Mouse (Mus musculus): ENCODE measurements around the gene Ralgps1. TPM values are rescaled to one million over a fixed set of nuclear protein-coding genes. Genes with fewer than 3 reads are reported as not detected.

Gene Ralgps1
- polyA plus RNA-seq, 1 experiment from 2014 or later: 5.2 TPM

- peaks cover 7% of the 10 kb centered on the region; the same call in 1 of the 2 replicates for H3K4me1 ChIP-seq (replicated peaks; ENCODE audit: control insufficient read depth, insufficient read depth, low read length)
Measured at GRCm38 (mm10) chr2:33320568-33320967, 50.7 kb downstream of the Ralgps1 start.

DNA sequence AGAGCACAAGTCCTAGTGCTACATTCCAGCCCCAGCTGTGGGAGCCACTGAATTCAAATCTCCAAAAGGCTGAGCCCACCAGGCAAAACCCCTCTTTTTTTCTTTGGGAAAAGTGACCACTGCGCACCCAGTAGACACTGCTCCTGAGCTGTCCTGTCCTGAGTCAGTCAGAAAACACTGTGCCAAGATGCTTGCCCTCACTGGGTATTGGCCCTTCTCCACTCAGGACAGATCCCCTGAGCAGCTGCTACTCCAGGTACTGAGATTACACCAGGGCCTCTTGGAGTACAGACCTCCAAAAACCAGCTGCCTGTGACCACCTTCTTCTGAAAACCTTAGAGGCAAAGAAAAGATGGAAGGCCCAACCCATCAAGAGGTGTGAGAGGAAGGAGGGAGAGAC lies 51.4 kb downstream of the Ralgps1 start:
- Histone ChIP-seq H3K27me3 (ENCODE audit: control insufficient read depth, insufficient read depth, low read depth, low read length) (no peaks in the 10 kb centered on the region), H3K4me2 (ENCODE audit: low read depth, low read length) (no peak overlapping the region), H3K4me1 (replicated peaks; ENCODE audit: control insufficient read depth, insufficient read depth, low read length) (peaks cover 10% of the 10 kb centered on the region; the same call in 1 of the 2 replicates), H3K27ac (ENCODE audit: low read length) (no peak overlapping the region), H3K36me3 (ENCODE audit: control insufficient read depth, insufficient read depth, low read length) (no peaks in the 10 kb centered on the region), H3K4me3 (ENCODE audit: low read length) (no peak overlapping the region), H3K9ac (ENCODE audit: low read length) (no peak overlapping the region), H3K9me3 (ENCODE audit: control insufficient read depth, low read length) (no peaks in the 10 kb centered on the region)
- no peak for ATAC-seq (ENCODE audit: low read depth)
- WGBS: 89% methylated on average over 1 of the region's 1 CpGs

More at GRCm38 (mm10) chr2:33320568-33320967, 50.7 kb downstream of the Ralgps1 start:
- no peak overlapping the region for H3K27ac ChIP-seq (ENCODE audit: low read length)
- no peak for ATAC-seq (ENCODE audit: low read depth)
- H3K27me3 ChIP-seq (ENCODE audit: control insufficient read depth, insufficient read depth, low read depth, low read length): no peaks in the 10 kb centered on the region
- WGBS: 31% methylated on average over 3 of the region's 3 CpGs
- no peaks in the 10 kb centered on the region for H3K36me3 ChIP-seq (ENCODE audit: control insufficient read depth, insufficient read depth, low read length)
- H3K9ac ChIP-seq (ENCODE audit: low read length): no peak overlapping the region
- no peaks in the 10 kb centered on the region for H3K9me3 ChIP-seq (ENCODE audit: control insufficient read depth, low read length)
- H3K4me3 ChIP-seq (ENCODE audit: low read length): no peak overlapping the region
- no peak overlapping the region for H3K4me2 ChIP-seq (ENCODE audit: low read depth, low read length)

GRCm38 (mm10) chr2:33319455-33319854 lies 51.8 kb downstream of the Ralgps1 start:
- no peak for ATAC-seq (ENCODE audit: low read depth)
- no peak overlapping the region for H3K27ac ChIP-seq (ENCODE audit: low read length)
- no peaks in the 10 kb centered on the region for H3K27me3 ChIP-seq (ENCODE audit: control insufficient read depth, insufficient read depth, low read depth, low read length)
- WGBS: 73% methylated on average over 5 of the region's 5 CpGs
- no peak overlapping the region for H3K4me2 ChIP-seq (ENCODE audit: low read depth, low read length)
- no peak overlapping the region for H3K9ac ChIP-seq (ENCODE audit: low read length)
- no peaks in the 10 kb centered on the region for H3K36me3 ChIP-seq (ENCODE audit: control insufficient read depth, insufficient read depth, low read length)
- no peak overlapping the region for H3K4me3 ChIP-seq (ENCODE audit: low read length)
- H3K4me1 ChIP-seq (replicated peaks; ENCODE audit: control insufficient read depth, insufficient read depth, low read length): peaks cover 10% of the 10 kb centered on the region; the same call in 1 of the 2 replicates
- no peaks in the 10 kb centered on the region for H3K9me3 ChIP-seq (ENCODE audit: control insufficient read depth, low read length)

GRCm38 (mm10) chr2:33318491-33318964 lies 52.8 kb downstream of the Ralgps1 start:
- H3K4me2 ChIP-seq (ENCODE audit: low read depth, low read length): no peak overlapping the region
- H3K9ac ChIP-seq (ENCODE audit: low read length): no peak overlapping the region
- 45% methylated on average over 8 of the region's 8 CpGs for WGBS
- no peak for ATAC-seq (ENCODE audit: low read depth)
- no peaks in the 10 kb centered on the region for H3K9me3 ChIP-seq (ENCODE audit: control insufficient read depth, low read length)
- H3K4me1 ChIP-seq (replicated peaks; ENCODE audit: control insufficient read depth, insufficient read depth, low read length): peaks cover 8% of the 10 kb centered on the region; the same call in 1 of the 2 replicates
- no peak overlapping the region for H3K27ac ChIP-seq (ENCODE audit: low read length)
- H3K27me3 ChIP-seq (ENCODE audit: control insufficient read depth, insufficient read depth, low read depth, low read length): no peaks in the 10 kb centered on the region
- no peak overlapping the region for H3K4me3 ChIP-seq (ENCODE audit: low read length)
- H3K36me3 ChIP-seq (ENCODE audit: control insufficient read depth, insufficient read depth, low read length): no peaks in the 10 kb centered on the region

DNA sequence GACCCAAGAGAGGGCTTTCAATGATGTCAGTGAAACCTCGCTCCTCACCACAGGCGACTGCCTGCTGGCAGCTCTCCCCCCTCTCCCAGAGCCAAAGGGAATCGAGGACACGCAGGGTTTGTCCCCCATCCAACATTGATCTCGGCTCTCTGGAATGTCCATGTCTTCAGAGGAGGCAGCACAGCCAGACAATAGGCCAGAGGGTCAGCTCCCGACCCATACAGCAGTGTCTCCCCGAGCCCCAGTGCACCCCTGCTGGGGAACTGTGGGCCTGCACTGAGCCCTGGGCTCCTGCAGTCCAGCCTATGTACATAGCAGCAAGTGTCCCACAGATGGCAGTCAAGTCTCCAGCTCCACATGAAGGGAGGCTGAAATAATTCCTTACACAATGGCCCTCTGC lies 54.8 kb downstream of the Ralgps1 start:
- Histone ChIP-seq H3K36me3 (ENCODE audit: control insufficient read depth, insufficient read depth, low read length) (no peaks in the 10 kb centered on the region), H3K4me2 (ENCODE audit: low read depth, low read length) (no peak overlapping the region), H3K9me3 (ENCODE audit: control insufficient read depth, low read length) (no peaks in the 10 kb centered on the region), H3K27ac (ENCODE audit: low read length) (peak overlapping the region; percentile 32; the same call in 1 of the 2 replicates), H3K4me1 (replicated peaks; ENCODE audit: control insufficient read depth, insufficient read depth, low read length) (peaks cover 8% of the 10 kb centered on the region; the same call in 1 of the 2 replicates), H3K9ac (ENCODE audit: low read length) (no peak overlapping the region), H3K27me3 (ENCODE audit: control insufficient read depth, insufficient read depth, low read depth, low read length) (no peaks in the 10 kb centered on the region), H3K4me3 (ENCODE audit: low read length) (no peak overlapping the region)
- WGBS: 28% methylated on average over 7 of the region's 7 CpGs
- ATAC-seq (ENCODE audit: low read depth): peak; percentile 94

GRCm38 (mm10) chr2:33316063-33316405 lies 55.3 kb downstream of the Ralgps1 start:
- no peaks in the 10 kb centered on the region for H3K36me3 ChIP-seq (ENCODE audit: control insufficient read depth, insufficient read depth, low read length)
- H3K27ac ChIP-seq (ENCODE audit: low read length): no peak overlapping the region; the same call in 1 of the 2 replicates
- no peak overlapping the region for H3K4me3 ChIP-seq (ENCODE audit: low read length)
- no peaks in the 10 kb centered on the region for H3K9me3 ChIP-seq (ENCODE audit: control insufficient read depth, low read length)
- no peak overlapping the region for H3K9ac ChIP-seq (ENCODE audit: low read length)
- ATAC-seq (ENCODE audit: low read depth): no peak
- no peaks in the 10 kb centered on the region for H3K27me3 ChIP-seq (ENCODE audit: control insufficient read depth, insufficient read depth, low read depth, low read length)
- peaks cover 8% of the 10 kb centered on the region; the same call in 1 of the 2 replicates for H3K4me1 ChIP-seq (replicated peaks; ENCODE audit: control insufficient read depth, insufficient read depth, low read length)
- H3K4me2 ChIP-seq (ENCODE audit: low read depth, low read length): no peak overlapping the region
- WGBS: 89% methylated on average over 1 of the region's 1 CpGs

DNA sequence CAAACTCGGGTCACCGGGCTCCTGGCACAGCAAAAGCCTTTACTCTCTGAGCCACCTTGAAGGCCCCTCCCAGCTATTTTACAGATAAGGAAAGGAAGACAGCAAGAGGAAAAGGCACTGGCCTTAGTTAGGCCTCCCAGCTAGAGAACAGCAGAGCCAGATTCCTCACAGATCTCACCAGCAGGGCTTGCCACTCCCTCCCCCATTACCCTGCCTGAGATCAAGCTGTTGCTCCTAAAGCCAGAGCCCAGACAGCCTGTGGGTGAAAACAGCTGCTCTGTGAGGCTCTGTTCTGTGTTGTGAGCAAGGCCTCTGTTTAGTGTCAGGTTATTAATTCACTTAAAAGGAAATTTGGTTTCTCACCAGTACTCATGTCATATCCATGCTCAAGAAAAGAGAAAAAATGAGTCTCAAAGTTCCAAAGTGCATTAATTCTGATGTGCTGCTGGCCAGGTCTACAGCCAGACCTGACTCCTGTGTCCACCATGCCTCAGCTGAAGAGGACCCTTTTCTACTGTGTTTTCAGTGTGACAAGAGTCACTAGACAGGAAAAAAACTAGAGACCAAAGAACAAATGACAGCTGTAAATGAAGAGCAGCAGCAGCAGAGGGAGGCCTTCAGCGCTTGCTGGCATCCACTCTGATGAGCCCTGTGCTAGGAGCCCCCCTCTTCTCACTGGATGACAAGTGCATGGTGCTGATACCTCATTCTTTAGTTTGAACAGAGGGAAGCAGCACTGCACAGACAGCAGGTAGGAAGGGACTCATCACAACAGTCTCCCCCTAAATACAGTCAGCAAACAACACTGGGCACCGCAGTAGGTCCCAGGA lies 55.8 kb downstream of the Ralgps1 start:
- ATAC-seq (ENCODE audit: low read depth): peak; percentile 39
- no peaks in the 10 kb centered on the region for H3K36me3 ChIP-seq (ENCODE audit: control insufficient read depth, insufficient read depth, low read length)
- H3K4me3 ChIP-seq (ENCODE audit: low read length): no peak overlapping the region
- H3K27ac ChIP-seq (ENCODE audit: low read length): 0 out of 2 replicates have a peak overlapping the region, but pooled peaks have one; percentile 12
- H3K4me1 ChIP-seq (replicated peaks; ENCODE audit: control insufficient read depth, insufficient read depth, low read length): peaks cover 8% of the 10 kb centered on the region; the same call in 1 of the 2 replicates
- WGBS: 68% methylated on average over 4 of the region's 4 CpGs
- no peak overlapping the region for H3K9ac ChIP-seq (ENCODE audit: low read length)
- no peak overlapping the region for H3K4me2 ChIP-seq (ENCODE audit: low read depth, low read length)
- H3K9me3 ChIP-seq (ENCODE audit: control insufficient read depth, low read length): no peaks in the 10 kb centered on the region
- H3K27me3 ChIP-seq (ENCODE audit: control insufficient read depth, insufficient read depth, low read depth, low read length): no peaks in the 10 kb centered on the region

- no peaks in the 10 kb centered on the region for H3K4me1 ChIP-seq (replicated peaks; ENCODE audit: control insufficient read depth, insufficient read depth, low read length)
- no peak overlapping the region for H3K27ac ChIP-seq (ENCODE audit: low read length)
- no peaks in the 10 kb centered on the region for H3K36me3 ChIP-seq (ENCODE audit: control insufficient read depth, insufficient read depth, low read length)
- H3K9ac ChIP-seq (ENCODE audit: low read length): no peak overlapping the region
- 81% methylated on average over 9 of the region's 9 CpGs for WGBS
- ATAC-seq (ENCODE audit: low read depth): no peak
- H3K9me3 ChIP-seq (ENCODE audit: control insufficient read depth, low read length): no peaks in the 10 kb centered on the region
- no peaks in the 10 kb centered on the region for H3K27me3 ChIP-seq (ENCODE audit: control insufficient read depth, insufficient read depth, low read depth, low read length)
- no peak overlapping the region for H3K4me3 ChIP-seq (ENCODE audit: low read length)
- no peak overlapping the region for H3K4me2 ChIP-seq (ENCODE audit: low read depth, low read length)
Measured at GRCm38 (mm10) chr2:33309426-33309825, 61.9 kb downstream of the Ralgps1 start.

DNA sequence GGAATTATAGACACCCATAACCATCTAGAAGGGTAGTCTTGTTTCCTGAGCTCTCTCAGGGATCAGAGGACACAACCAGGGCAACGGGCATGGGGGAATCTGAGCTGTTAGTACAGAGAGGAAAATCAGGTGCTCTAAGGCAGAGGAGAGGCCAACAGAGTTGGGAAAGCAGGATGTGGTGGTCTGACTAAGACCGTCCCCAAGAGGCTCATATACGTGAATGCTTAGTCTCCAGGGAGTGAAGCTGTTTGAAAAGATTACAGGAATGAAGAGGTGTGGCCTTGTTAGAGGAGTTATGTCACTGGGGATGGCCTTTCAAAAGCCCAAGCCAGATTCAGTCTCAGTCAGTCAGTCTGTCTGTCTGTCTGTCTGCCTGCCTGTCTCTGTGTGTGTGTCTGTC lies 64.7 kb downstream of the Ralgps1 start:
- WGBS: 71% methylated on average over 3 of the region's 3 CpGs
- Histone ChIP-seq H3K36me3 (ENCODE audit: control insufficient read depth, insufficient read depth, low read length) (no peaks in the 10 kb centered on the region), H3K9ac (ENCODE audit: low read length) (no peak overlapping the region), H3K4me1 (replicated peaks; ENCODE audit: control insufficient read depth, insufficient read depth, low read length) (peaks cover 2% of the 10 kb centered on the region; the same call in 1 of the 2 replicates), H3K4me3 (ENCODE audit: low read length) (no peak overlapping the region), H3K27me3 (ENCODE audit: control insufficient read depth, insufficient read depth, low read depth, low read length) (no peaks in the 10 kb centered on the region), H3K9me3 (ENCODE audit: control insufficient read depth, low read length) (no peaks in the 10 kb centered on the region), H3K4me2 (ENCODE audit: low read depth, low read length) (no peak overlapping the region), H3K27ac (ENCODE audit: low read length) (no peak overlapping the region)
- no peak for ATAC-seq (ENCODE audit: low read depth)
